Mouse (Mus musculus) neural tube, embryonic 11.5 days (tissue): Measurements from ENCODE around the gene Ptprc. TPM values are rescaled to one million over a fixed set of nuclear protein-coding genes. Genes with fewer than 3 reads are reported as not detected.

Experiments used
- ATAC-seq: fragments of 200-750 bp; cut with Nextera tagmentation; 2 replicates; pipeline ENCODE4 v1.8.0; 2017; ENCODE audit warnings: moderate number of reproducible peaks, mild to moderate bottlenecking, moderate TSS enrichment, moderate library complexity; ENCODE audit not compliant: insufficient read depth, low FRiP score, low TSS enrichment
- DNase-seq: peaks from one replicate; pipeline ENCODE4 v3.0.0-alpha.2; 2015; ENCODE audit warnings: low spot score
- H3K27ac ChIP-seq: fragments of 300-500 bp; sonication (generic); 2 replicates; pipeline ENCODE4 v1.5.1; 2014; ENCODE audit warnings: low read depth, mild to moderate bottlenecking, low read length
- H3K27me3 ChIP-seq: fragments of 300-500 bp; sonication (generic); 2 replicates; pipeline ENCODE4 v1.6.1; 2014; ENCODE audit warnings: mild to moderate bottlenecking, low read length, mixed read lengths; ENCODE audit not compliant: control insufficient read depth, insufficient read depth
- H3K36me3 ChIP-seq: fragments of 300-500 bp; sonication (generic); 2 replicates; pipeline ENCODE4 v1.6.1; 2014; ENCODE audit warnings: mild to moderate bottlenecking, low read length, moderate library complexity, mixed read lengths; ENCODE audit not compliant: control insufficient read depth, insufficient read depth
- H3K4me1 ChIP-seq: fragments of 300-500 bp; sonication (generic); 2 replicates; pipeline ENCODE4 v1.6.1; 2014; ENCODE audit warnings: low read length, mixed read lengths; ENCODE audit not compliant: control insufficient read depth, insufficient read depth
- H3K4me2 ChIP-seq: fragments of 300-500 bp; sonication (generic); 2 replicates; pipeline ENCODE4 v1.6.1; 2014; ENCODE audit warnings: low read depth, mild to moderate bottlenecking, moderate library complexity
- H3K4me3 ChIP-seq: fragments of 300-500 bp; sonication (generic); 2 replicates; pipeline ENCODE4 v1.5.1; 2014; ENCODE audit warnings: low read depth, low read length
- H3K9ac ChIP-seq: fragments of 300-500 bp; sonication (generic); 2 replicates; pipeline ENCODE4 v1.6.1; 2014; ENCODE audit warnings: mild to moderate bottlenecking, low read length
- H3K9me3 ChIP-seq: fragments of 300-500 bp; sonication (generic); 2 replicates; pipeline ENCODE4 v1.6.1; 2016; ENCODE audit warnings: low read length; ENCODE audit not compliant: control insufficient read depth
- WGBS: fragments of 180-500 bp; shearing (Covaris S2); extraction: QIAGEN DNeasy Blood & Tissue Kit; methylation state at CpG from one replicate; pipeline ENCODE4 v1.1.7; 2014; 5-methylcytosine and 5-hydroxymethylcytosine counted together
- polyA plus RNA-seq: library from polyadenylated mRNA; unstranded; fragments of >200 nt; fragmentation: Nextera tagmentation; extraction: Ambion mirVana; gene quantifications from 2 replicates; pipeline ENCODE4 v1.2.1, GENCODE M21; 2014

The Ptprc gene
- polyA plus RNA-seq, 1 experiment from 2014 or later: 1.4 TPM

DNA sequence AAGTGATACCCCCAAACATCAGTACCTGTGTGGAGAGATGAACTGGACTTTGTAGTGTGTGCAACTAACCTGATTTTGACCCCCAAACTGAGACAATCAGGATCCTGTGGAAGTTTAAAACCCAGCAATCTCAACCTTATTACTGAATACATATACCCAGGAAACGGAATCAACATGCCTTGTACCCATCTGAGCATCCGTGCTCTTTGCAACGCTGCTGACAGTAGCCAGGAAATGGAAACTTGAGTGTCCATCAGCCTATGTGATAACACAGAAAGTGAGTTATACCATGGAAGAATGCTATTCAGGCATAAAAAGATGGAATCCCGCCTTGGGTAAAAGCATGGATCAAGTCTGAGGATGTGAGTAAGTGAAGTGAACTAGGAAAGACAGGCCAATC, 34.7 kb downstream of the Ptprc start:
- Histone ChIP-seq H3K9ac (no peak overlapping the region), H3K27ac (no peak overlapping the region), H3K4me3 (no peak overlapping the region), H3K36me3 (no peaks in the 10 kb centered on the region), H3K4me2 (no peak overlapping the region), H3K27me3 (no peaks in the 10 kb centered on the region), H3K9me3 (no peaks in the 10 kb centered on the region), H3K4me1 (no peaks in the 10 kb centered on the region)
- 87% methylated on average over 4 of the region's 4 CpGs for WGBS
- ATAC-seq (no peak), DNase-seq (no peak)

- H3K27me3 ChIP-seq: no peaks in the 10 kb centered on the region
- ATAC-seq (no peak), DNase-seq (no peak)
- no peaks in the 10 kb centered on the region for H3K9me3 ChIP-seq
- H3K4me3 ChIP-seq: no peak overlapping the region
- H3K9ac ChIP-seq: no peak overlapping the region
- H3K4me1 ChIP-seq: no peaks in the 10 kb centered on the region
- H3K27ac ChIP-seq: no peak overlapping the region
- no peak overlapping the region for H3K4me2 ChIP-seq
- no peaks in the 10 kb centered on the region for H3K36me3 ChIP-seq
- WGBS: 94% methylated on average over 4 of the region's 4 CpGs
Observed at GRCm38 (mm10) chr1:138137696-138138095, 37.8 kb downstream of the Ptprc start.

DNA sequence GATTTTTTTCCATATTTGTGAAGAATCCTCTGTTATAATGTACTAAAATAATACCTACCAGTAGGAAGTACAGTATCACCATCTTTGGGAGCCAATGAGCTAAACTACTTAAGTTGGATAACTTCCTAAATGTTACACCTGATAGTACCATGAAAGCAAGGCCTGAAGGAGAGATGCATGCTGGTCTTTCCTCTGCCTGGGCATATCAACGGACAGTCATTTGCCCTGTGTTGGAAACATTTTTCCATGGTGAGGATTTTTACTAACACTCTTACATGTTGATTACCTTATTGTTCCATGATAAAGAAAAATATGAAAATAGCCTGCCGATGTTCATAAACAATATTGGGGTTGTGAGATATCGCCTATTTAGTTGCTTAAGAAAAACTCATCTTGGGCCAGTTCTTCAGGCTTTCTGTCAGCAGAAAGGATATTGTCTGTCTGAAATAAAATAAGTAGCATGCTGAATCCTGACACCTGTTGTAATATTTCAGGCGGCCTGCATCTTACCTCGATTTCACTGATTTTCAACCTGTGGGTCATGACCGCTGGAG, 38.4 kb downstream of the Ptprc start:
- Histone ChIP-seq H3K27ac (no peak overlapping the region), H3K4me1 (no peaks in the 10 kb centered on the region), H3K9me3 (no peaks in the 10 kb centered on the region), H3K27me3 (no peaks in the 10 kb centered on the region), H3K4me3 (no peak overlapping the region), H3K36me3 (no peaks in the 10 kb centered on the region), H3K4me2 (no peak overlapping the region), H3K9ac (no peak overlapping the region)
- WGBS: 94% methylated on average over 6 of the region's 6 CpGs
- DNase-seq (no peak), ATAC-seq (no peak)

- Histone ChIP-seq H3K27me3 (no peaks in the 10 kb centered on the region), H3K36me3 (no peaks in the 10 kb centered on the region), H3K27ac (peak overlapping the region; percentile 42; the same call in 1 of the 2 replicates), H3K9ac (peak overlapping the region; percentile 2; the same call in 1 of the 2 replicates), H3K4me3 (no peak overlapping the region), H3K9me3 (no peaks in the 10 kb centered on the region), H3K4me1 (no peaks in the 10 kb centered on the region), H3K4me2 (peak overlapping the region; percentile 20)
- WGBS: 33% methylated on average over 17 of the region's 17 CpGs
- DNase-seq (peak; percentile 67), ATAC-seq (peak; percentile 72)
Observed at GRCm38 (mm10) chr1:138136373-138136779, 39.1 kb downstream of the Ptprc start.

DNA sequence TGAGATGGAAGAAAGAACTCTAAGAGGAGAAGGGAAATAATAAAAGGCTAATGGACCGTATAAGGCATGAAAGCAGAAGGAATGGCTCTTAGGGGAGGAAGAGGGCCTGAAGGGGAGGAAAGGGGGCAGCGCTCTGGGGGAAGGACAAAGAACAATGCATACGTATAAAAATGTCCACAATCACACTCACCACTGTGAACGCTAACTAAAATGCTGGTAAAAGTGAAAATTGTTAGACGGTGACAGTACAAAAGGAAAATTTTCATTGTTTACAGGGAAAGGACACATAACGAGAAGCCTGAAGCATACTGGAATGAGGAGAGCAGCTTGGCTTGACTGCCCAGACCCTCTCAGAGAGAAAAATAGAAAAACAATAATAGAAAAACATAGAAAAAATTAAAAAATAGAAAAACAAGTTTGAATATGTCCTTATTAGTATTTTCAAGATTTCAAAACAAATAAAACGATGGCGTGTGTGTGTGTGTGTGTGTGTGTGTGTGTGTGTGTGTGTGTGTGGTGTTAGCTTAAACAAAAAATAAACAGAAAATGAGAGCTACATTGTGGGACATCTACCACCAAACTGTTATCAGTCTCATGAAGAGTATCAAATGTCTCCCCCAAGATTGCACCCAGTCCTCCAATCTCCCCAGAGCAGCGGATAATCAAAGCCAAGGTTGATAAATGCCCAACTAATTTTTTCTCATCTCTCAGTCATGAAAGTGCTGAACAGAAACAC, 39.7 kb downstream of the Ptprc start:
- ATAC-seq (peak; percentile 55), DNase-seq (no peak)
- WGBS: 43% methylated on average over 9 of the region's 9 CpGs
- H3K36me3 ChIP-seq: no peaks in the 10 kb centered on the region
- no peak overlapping the region for H3K9ac ChIP-seq
- no peaks in the 10 kb centered on the region for H3K4me1 ChIP-seq
- H3K27me3 ChIP-seq: no peaks in the 10 kb centered on the region
- H3K27ac ChIP-seq: peak overlapping the region; percentile 45
- no peaks in the 10 kb centered on the region for H3K9me3 ChIP-seq
- H3K4me3 ChIP-seq: no peak overlapping the region
- peak overlapping the region; percentile 20 for H3K4me2 ChIP-seq

GRCm38 (mm10) chr1:138135117-138135516, 40.4 kb downstream of the Ptprc start:
- Histone ChIP-seq H3K27ac (no peak overlapping the region; the same call in 1 of the 2 replicates), H3K27me3 (no peaks in the 10 kb centered on the region), H3K9me3 (no peaks in the 10 kb centered on the region), H3K4me2 (no peak overlapping the region), H3K36me3 (no peaks in the 10 kb centered on the region), H3K4me1 (no peaks in the 10 kb centered on the region), H3K9ac (no peak overlapping the region), H3K4me3 (no peak overlapping the region)
- DNase-seq (no peak), ATAC-seq (no peak)

DNA sequence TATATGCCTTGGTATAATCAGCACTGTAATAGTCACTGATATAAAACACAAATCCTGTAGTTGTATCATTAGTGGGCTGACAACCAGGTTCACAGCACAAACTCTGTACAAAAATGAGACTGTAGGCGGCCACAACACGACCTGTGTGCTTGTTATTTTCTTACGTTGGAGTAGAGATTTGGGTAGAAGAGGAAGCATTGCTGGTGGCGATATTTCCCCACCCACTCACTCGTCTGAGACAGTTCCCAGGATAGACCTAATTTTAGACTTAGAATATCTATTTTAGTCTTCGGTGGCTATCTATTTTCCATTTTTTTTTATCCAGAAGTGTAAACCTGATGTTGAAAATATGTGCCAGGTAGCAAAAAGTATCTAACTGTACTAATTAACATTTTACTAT, 41.2 kb downstream of the Ptprc start:
- H3K4me2 ChIP-seq: no peak overlapping the region
- ATAC-seq: no peak
- no peaks in the 10 kb centered on the region for H3K4me1 ChIP-seq
- DNase-seq: no peak
- H3K27me3 ChIP-seq: no peaks in the 10 kb centered on the region
- no peaks in the 10 kb centered on the region for H3K9me3 ChIP-seq
- no peak overlapping the region for H3K4me3 ChIP-seq
- no peak overlapping the region for H3K9ac ChIP-seq
- H3K36me3 ChIP-seq: no peaks in the 10 kb centered on the region
- WGBS: 95% methylated on average over 6 of the region's 6 CpGs
- H3K27ac ChIP-seq: no peak overlapping the region

DNA sequence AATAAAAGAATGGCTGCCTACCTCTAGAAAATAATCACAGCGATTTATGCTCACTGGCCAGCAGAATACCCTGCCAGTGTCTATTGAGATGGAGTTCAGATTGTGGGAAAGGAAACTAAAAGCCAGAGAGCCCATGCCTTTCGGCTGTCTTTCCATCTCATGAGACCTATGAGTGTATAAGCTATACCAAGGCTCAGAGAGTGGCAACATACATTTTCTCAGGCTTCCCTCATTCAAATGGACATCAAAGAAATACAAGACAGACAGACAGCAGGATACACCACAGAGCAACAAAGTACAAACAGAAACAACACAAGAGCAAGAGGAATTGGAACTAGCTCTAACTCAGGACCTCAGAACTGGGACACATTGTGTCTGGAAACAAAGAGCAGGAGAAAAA, 43.8 kb downstream of the Ptprc start:
- ATAC-seq (no peak), DNase-seq (no peak)
- no peaks in the 10 kb centered on the region for H3K4me1 ChIP-seq
- no peak overlapping the region for H3K27ac ChIP-seq
- no peaks in the 10 kb centered on the region for H3K9me3 ChIP-seq
- H3K4me2 ChIP-seq: no peak overlapping the region
- no peaks in the 10 kb centered on the region for H3K27me3 ChIP-seq
- H3K36me3 ChIP-seq: no peaks in the 10 kb centered on the region
- 80% methylated on average over 2 of the region's 2 CpGs for WGBS
- no peak overlapping the region for H3K4me3 ChIP-seq
- H3K9ac ChIP-seq: no peak overlapping the region

GRCm38 (mm10) chr1:138130145-138130544, 45.4 kb downstream of the Ptprc start:
- Histone ChIP-seq H3K27me3 (no peaks in the 10 kb centered on the region), H3K4me3 (no peak overlapping the region), H3K4me1 (no peaks in the 10 kb centered on the region), H3K9ac (no peak overlapping the region), H3K27ac (no peak overlapping the region), H3K36me3 (no peaks in the 10 kb centered on the region), H3K4me2 (no peak overlapping the region), H3K9me3 (no peaks in the 10 kb centered on the region)
- no peak for ATAC-seq
- DNase-seq: no peak
- 61% methylated on average over 4 of the region's 4 CpGs for WGBS
